Mouse (Mus musculus) cortical plate, adult 2 months (tissue): ENCODE results near the gene 4931409K22Rik.

Source experiments
- CTCF ChIP-seq: fragments of 200-500 bp; IDR thresholded peaks from 2 replicates; pipeline ENCODE4 v1.5.1; 2011; ENCODE audit warnings: mild to moderate bottlenecking, control low read depth, low read length; ENCODE audit not compliant: insufficient read depth; ENCODE audit errors: extremely low read depth
- POLR2A ChIP-seq: fragments of 200-500 bp; IDR thresholded peaks from 2 replicates; pipeline ENCODE4 v1.6.1; 2011; ENCODE audit warnings: mild to moderate bottlenecking, low read length, control low read depth; ENCODE audit not compliant: insufficient read depth; ENCODE audit errors: extremely low read depth

DNA sequence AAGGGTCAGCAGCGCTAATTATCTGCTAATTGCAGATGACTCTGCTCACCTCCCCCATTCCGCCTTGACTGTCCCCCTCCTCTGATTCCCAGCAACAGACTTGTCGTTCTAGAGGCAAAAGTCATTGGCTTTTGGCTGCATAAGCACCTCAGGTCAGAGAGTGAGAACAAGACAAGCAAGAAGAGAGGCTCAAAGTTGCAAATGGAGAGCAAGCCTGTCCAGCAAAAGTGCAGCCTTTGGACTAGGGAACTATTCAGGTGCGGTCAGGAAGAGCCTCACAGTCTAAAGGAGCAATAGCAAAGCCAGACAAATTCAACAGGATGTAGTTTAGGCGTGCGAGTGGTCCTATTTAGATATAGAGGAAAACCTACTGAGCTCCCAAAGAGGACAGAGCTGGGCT, 28.8 kb downstream of the 4931409K22Rik start:
- no peak for TF ChIP-seq POLR2A
- TF ChIP-seq CTCF: no peak
